Mouse (Mus musculus) splenic B cell, adult 2 months (primary cell): ENCODE measurements around the gene Ceacam16.
A peak's percentile ranks its signal among the peaks of the same experiment; 100 is the strongest.

Experiments
- DNase-seq: peaks from one replicate; pipeline ENCODE4 v3.0.0-alpha.2; 2011; ENCODE audit warnings: low read depth, low spot score
- H3K27me3 ChIP-seq: 2 replicates; pipeline ENCODE4 v1.6.1; 2012; ENCODE audit warnings: mild to moderate bottlenecking, low read length, moderate library complexity, mixed read lengths; ENCODE audit not compliant: control insufficient read depth, poor library complexity, insufficient read depth, severe bottlenecking
- H3K36me3 ChIP-seq: 2 replicates; pipeline ENCODE4 v1.6.1; 2012; ENCODE audit warnings: mild to moderate bottlenecking, low read length, moderate library complexity, mixed read lengths; ENCODE audit not compliant: control insufficient read depth, poor library complexity, insufficient read depth, severe bottlenecking

The Ceacam16 gene

GRCm38 (mm10) chr7:19815296-19816223 is 45.5 kb downstream of the Ceacam16 start:
- DNase-seq, result peak; percentile 67
- Histone ChIP-seq H3K27me3 (no peaks in the 10 kb centered on the region), H3K36me3 (peaks cover 14% of the 10 kb centered on the region)

- peak; percentile 54 for DNase-seq
- Histone ChIP-seq H3K27me3 (no peaks in the 10 kb centered on the region), H3K36me3 (peaks cover 27% of the 10 kb centered on the region)
Observed at GRCm38 (mm10) chr7:19813579-19814122, 47.4 kb downstream of the Ceacam16 start.

- no peak for DNase-seq
Observed at GRCm38 (mm10) chr7:19813161-19813560, 47.9 kb downstream of the Ceacam16 start.

DNA sequence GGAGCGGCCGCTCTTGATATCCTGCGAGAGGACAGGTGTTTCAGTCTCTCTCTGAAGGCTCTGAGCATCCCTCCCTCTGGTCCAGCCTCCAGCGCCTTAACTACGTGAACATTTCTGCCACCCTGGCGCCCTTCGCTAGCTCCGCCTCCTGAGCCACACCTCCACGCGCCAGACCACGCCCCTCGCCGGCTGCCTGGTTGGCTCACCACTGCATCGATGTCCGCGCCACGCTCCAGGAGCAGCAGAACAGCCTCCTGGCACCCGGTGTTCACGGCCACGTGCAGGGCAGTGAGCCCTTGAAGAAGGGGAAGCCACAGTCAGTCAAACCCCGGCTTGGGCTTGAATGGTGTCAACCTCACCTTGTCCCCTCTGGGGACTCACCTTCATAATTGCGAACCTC is 50.0 kb downstream of the Ceacam16 start:
- DNase-seq, result peak; percentile 56
- Histone ChIP-seq H3K36me3 (peaks cover 27% of the 10 kb centered on the region), H3K27me3 (no peaks in the 10 kb centered on the region)

More at GRCm38 (mm10) chr7:19813161-19813560, 47.9 kb downstream of the Ceacam16 start:
- Histone ChIP-seq H3K27me3 (no peaks in the 10 kb centered on the region), H3K36me3 (peaks cover 27% of the 10 kb centered on the region)

DNA sequence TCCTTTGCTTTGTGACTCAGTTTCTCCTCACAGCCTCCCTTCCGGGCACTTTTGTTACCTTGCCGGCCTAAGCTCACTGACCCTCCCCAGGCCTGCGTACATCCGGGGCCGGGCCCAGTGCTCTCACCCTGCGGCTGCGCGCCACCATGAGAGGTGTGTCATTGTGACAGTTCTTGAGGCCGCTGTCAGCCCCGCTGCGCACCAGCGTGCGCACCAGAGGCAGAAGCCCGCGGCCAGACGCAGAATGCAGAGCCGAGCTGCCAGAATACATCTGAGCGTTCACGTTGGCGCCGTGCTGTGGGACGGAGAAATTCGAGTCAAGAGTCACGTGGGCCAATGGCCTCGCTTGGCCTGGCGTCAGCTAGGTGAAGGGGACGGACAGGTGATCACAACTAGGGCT is 51.7 kb downstream of the Ceacam16 start:
- Histone ChIP-seq H3K27me3 (no peaks in the 10 kb centered on the region), H3K36me3 (peaks cover 27% of the 10 kb centered on the region)
- no peak for DNase-seq

GRCm38 (mm10) chr7:19806356-19806969 is 54.6 kb downstream of the Ceacam16 start:
- H3K36me3 ChIP-seq, result peaks cover 18% of the 10 kb centered on the region
- peak; percentile 74 for DNase-seq
- H3K27me3 ChIP-seq, result no peaks in the 10 kb centered on the region

- no peaks in the 10 kb centered on the region for H3K36me3 ChIP-seq
- DNase-seq, result peak; percentile 84
- H3K27me3 ChIP-seq, result no peaks in the 10 kb centered on the region
Observed at GRCm38 (mm10) chr7:19802995-19803394, 58.1 kb downstream of the Ceacam16 start.
